Mouse (Mus musculus) c-Kit-negative CD71-positive TER-119-positive erythroid progenitor cells, embryonic 14.5 days (primary cell): ENCODE results near the gene Grifin.
A peak's percentile ranks its signal among the peaks of the same experiment; 100 is the strongest.

ENCODE experiments used
- DNase-seq: peaks from one replicate; pipeline ENCODE4 v3.0.0-alpha.2; 2013; ENCODE audit warnings: low read depth, low spot score

Gene Grifin

GRCm38 (mm10) chr5:140589082-140589774, 24.4 kb upstream of the Grifin start:
- DNase-seq, result no peak

- DNase-seq, result no peak
Measured at GRCm38 (mm10) chr5:140583732-140584368, 19.0 kb upstream of the Grifin start.

GRCm38 (mm10) chr5:140582995-140583731, 18.3 kb upstream of the Grifin start:
- DNase-seq, result no peak

- DNase-seq, result no peak
Measured at GRCm38 (mm10) chr5:140581569-140581968, 16.7 kb upstream of the Grifin start.

GRCm38 (mm10) chr5:140579771-140580170, 14.9 kb upstream of the Grifin start:
- no peak for DNase-seq

- DNase-seq, result no peak
Measured at GRCm38 (mm10) chr5:140579221-140579620, 14.3 kb upstream of the Grifin start.

- DNase-seq, result no peak
Measured at GRCm38 (mm10) chr5:140575381-140575866, 10.6 kb upstream of the Grifin start.

GRCm38 (mm10) chr5:140572611-140573010, 7.7 kb upstream of the Grifin start:
- DNase-seq, result no peak

- no peak for DNase-seq
Measured at GRCm38 (mm10) chr5:140571673-140572072, 6.8 kb upstream of the Grifin start.

GRCm38 (mm10) chr5:140571201-140571600, 6.3 kb upstream of the Grifin start:
- DNase-seq, result no peak

- no peak for DNase-seq
Measured at GRCm38 (mm10) chr5:140570223-140570870, 5.5 kb upstream of the Grifin start.

- DNase-seq, result no peak
Measured at GRCm38 (mm10) chr5:140569032-140569595, 4.2 kb upstream of the Grifin start.

GRCm38 (mm10) chr5:140568321-140568970, 3.6 kb upstream of the Grifin start:
- DNase-seq, result peak; percentile 54

GRCm38 (mm10) chr5:140567751-140568150, 2.9 kb upstream of the Grifin start:
- no peak for DNase-seq

- peak; percentile 48 for DNase-seq
Measured at GRCm38 (mm10) chr5:140567321-140567720, 2.5 kb upstream of the Grifin start.

GRCm38 (mm10) chr5:140566271-140566670, 1.4 kb upstream of the Grifin start:
- DNase-seq, result no peak

GRCm38 (mm10) chr5:140565856-140566255, 985 bp upstream of the Grifin start:
- no peak for DNase-seq

- DNase-seq, result no peak
Measured at GRCm38 (mm10) chr5:140565451-140565850, 580 bp upstream of the Grifin start.

GRCm38 (mm10) chr5:140562601-140563000, 2.3 kb downstream of the Grifin start:
- no peak for DNase-seq

- DNase-seq, result no peak
Measured at GRCm38 (mm10) chr5:140556859-140557258, 8.0 kb downstream of the Grifin start.

GRCm38 (mm10) chr5:140553719-140554118, 11.2 kb downstream of the Grifin start:
- no peak for DNase-seq
